Mouse (Mus musculus): ENCODE results near the gene Tefm. TPM values are rescaled to one million over a fixed set of nuclear protein-coding genes. Genes with fewer than 3 reads are reported as not detected.
"Not testable (repeated sequence)": the region's sequence is repeated elsewhere in the genome, so short reads cannot be mapped to it uniquely, and the experiment has no call there.

Gene Tefm
- 7.8 and 9.0 TPM in 2 replicates for polyA plus RNA-seq (2012; rRNA removed)

GRCm38 (mm10) chr11:80141825-80142521 lies at the start of gene Tefm:
Gene Tefm, minus strand, starts transcription at chr11:80142175.
- peak within 1 kb of the TSS; percentile 69 for H3K4me3 ChIP-seq (ENCODE audit: insufficient read depth, low read length)
- TF ChIP-seq CTCF (IDR thresholded peaks at IDR 0.05; ENCODE audit: extremely low read depth, insufficient read depth, low read length) (no peak), POLR2A (IDR thresholded peaks at IDR 0.05; ENCODE audit: extremely low read depth, insufficient read depth, low read length) (peak; percentile 97)
- H3K4me1 ChIP-seq (ENCODE audit: control insufficient read depth, insufficient read depth, low read length), result 0 out of 2 replicates have a peak, but pooled peaks cover 2% of the 10 kb centered on the region
- H3K27ac ChIP-seq (ENCODE audit: insufficient read depth, low read length), result peak within 1 kb of the TSS; percentile 72

GRCm38 (mm10) chr11:80190280-80190679 lies 48.3 kb upstream of the Tefm start:
- H3K4me1 ChIP-seq (ENCODE audit: control insufficient read depth, insufficient read depth, low read length), result no peaks in the 10 kb centered on the region
- H3K27ac ChIP-seq (ENCODE audit: insufficient read depth, low read length), result no peak overlapping the region
- TF ChIP-seq CTCF (IDR thresholded peaks at IDR 0.05; ENCODE audit: extremely low read depth, insufficient read depth, low read length) (no peak), POLR2A (IDR thresholded peaks at IDR 0.05; ENCODE audit: extremely low read depth, insufficient read depth, low read length) (no peak)
- H3K4me3 ChIP-seq (ENCODE audit: insufficient read depth, low read length), result no peak overlapping the region

DNA sequence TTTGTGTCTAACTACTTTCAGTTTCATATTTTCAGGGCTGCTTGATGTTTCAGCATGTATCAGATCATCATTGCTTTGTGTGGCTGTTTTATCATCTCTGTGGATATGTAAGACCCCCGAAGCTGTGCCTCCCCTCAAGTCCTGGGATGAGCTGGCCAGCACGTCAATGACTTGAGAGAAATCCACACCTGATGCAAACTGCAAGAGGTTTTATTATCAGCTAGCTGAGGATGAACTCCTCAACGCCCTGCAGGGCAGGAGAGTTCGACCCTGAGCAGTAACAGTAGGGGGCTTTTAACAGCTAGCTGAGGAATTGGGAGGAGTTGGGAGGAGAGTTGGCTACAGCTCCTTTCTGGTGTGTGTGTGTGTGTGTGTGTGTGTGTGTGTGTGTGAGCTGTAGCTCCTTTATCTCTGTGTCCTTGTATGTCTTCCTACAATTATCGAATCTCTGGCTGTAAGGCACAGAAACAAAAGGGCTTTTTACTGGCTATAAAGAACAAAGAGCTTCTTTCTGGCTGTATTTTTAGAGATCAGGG lies 43.5 kb upstream of the Tefm start:
- not testable (repeated sequence) for H3K4me1 ChIP-seq (ENCODE audit: control insufficient read depth, insufficient read depth, low read length); H3K4me3 ChIP-seq (ENCODE audit: insufficient read depth, low read length)
- H3K27ac ChIP-seq (ENCODE audit: insufficient read depth, low read length), result peak overlapping the region; percentile 71; the same call in 1 of the 2 replicates

DNA sequence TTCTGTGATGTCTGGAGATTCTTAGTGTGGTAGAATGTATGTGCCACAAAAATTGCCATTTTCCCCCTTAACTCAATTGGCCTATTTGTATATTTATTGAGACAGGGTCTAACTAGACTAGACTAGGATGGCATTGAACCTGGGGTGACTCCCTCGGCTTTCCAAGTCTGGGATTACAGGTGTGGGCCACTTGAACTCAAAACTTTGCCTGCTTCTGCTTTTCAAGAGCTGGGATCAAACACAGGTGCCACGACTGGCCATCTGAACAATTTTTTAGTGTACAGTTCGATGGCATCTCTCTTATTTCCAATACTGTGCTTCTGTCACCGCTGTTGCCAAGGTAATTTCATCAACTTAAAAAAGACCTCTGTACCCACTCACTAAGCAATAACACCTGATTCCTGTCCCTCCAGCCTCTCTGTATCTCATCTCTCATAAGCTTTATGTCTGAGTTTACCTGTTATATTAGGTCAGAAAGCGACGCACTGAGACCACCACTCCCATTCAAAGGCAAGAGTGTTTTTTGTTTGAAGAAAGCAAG lies 42.6 kb upstream of the Tefm start:
- H3K4me1 ChIP-seq (ENCODE audit: control insufficient read depth, insufficient read depth, low read length), result no peaks in the 10 kb centered on the region
- no peak for TF ChIP-seq CTCF (IDR thresholded peaks at IDR 0.05; ENCODE audit: extremely low read depth, insufficient read depth, low read length)
- TF ChIP-seq POLR2A (IDR thresholded peaks at IDR 0.05; ENCODE audit: extremely low read depth, insufficient read depth, low read length), result no peak
- peak overlapping the region; percentile 40; the same call in 1 of the 2 replicates for H3K27ac ChIP-seq (ENCODE audit: insufficient read depth, low read length)
- H3K4me3 ChIP-seq (ENCODE audit: insufficient read depth, low read length), result peak overlapping the region; percentile 79; the same call in 1 of the 2 replicates

DNA sequence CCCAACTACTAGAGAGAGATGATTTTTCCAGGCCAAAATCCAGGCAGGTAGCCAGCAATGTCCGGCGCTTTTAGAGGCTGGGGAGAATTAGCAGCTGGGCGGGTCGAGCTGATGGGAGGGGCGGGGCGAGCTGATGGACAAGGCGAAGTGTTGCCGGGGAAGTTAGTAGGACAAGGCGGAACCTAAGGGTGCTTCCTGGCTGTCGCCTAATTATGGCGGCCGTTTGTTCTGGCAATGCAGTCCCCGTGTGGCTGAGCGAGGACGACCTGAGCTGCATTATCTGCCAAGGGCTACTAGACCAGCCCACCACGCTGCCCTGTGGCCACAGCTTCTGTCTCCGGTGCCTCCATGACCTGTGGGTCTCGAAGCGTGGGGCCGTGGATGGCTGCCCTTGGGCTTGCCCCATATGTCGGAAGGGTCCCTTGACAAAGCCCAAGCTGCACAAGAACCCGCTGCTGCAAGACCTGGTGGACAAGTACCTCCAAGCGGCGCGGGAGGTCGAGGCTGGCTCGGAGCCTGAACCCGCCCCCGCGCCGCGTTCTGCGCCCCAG lies 41.8 kb upstream of the Tefm start, which contains the start of gene Rnf135:
Gene Rnf135 (plus strand): TSS at position 147 of the 551 bp plus-strand sequence.
- TF ChIP-seq CTCF (IDR thresholded peaks at IDR 0.05; ENCODE audit: extremely low read depth, insufficient read depth, low read length), result no peak
- peak; percentile 73; the same call in 1 of the 2 replicates for TF ChIP-seq POLR2A (IDR thresholded peaks at IDR 0.05; ENCODE audit: extremely low read depth, insufficient read depth, low read length)
- Histone ChIP-seq H3K27ac (ENCODE audit: insufficient read depth, low read length) (peak within 1 kb of the TSS; percentile 83), H3K4me1 (ENCODE audit: control insufficient read depth, insufficient read depth, low read length) (no peaks in the 10 kb centered on the region), H3K4me3 (ENCODE audit: insufficient read depth, low read length) (peak within 1 kb of the TSS; percentile 79)

DNA sequence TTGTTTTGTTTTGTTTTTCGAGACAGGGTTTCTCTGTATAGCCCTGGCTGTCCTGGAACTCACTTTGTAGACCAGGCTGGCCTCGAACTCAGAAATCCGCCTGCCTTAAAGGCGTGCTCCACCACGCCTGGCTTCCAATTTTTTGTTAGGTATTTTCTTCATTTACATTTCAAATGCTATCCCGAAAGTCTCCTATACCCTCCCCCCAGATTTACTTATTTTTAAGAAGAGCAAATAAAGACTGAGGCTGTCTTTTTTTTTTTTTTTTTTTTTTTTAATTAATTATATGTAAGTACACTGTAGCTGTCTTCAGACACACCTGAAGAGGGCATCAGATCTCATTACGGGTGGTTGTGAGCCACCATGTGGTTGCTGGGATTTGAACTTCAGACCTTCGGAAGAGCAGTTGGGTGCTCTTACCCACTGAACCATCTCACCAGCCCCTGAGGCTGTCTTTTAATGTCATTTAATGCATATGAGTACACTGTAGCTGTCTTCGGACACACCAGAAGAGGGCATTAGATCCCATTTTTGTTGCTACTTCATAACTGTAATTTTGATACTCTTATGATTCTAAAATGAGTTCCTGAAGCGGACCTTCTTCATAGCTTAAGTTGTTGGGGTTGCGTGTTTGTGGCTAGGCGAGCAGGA lies 41.2 kb upstream of the Tefm start:
- H3K27ac ChIP-seq (ENCODE audit: insufficient read depth, low read length); H3K4me1 ChIP-seq (ENCODE audit: control insufficient read depth, insufficient read depth, low read length): not testable (repeated sequence)
- peak overlapping the region; percentile 79 for H3K4me3 ChIP-seq (ENCODE audit: insufficient read depth, low read length)

DNA sequence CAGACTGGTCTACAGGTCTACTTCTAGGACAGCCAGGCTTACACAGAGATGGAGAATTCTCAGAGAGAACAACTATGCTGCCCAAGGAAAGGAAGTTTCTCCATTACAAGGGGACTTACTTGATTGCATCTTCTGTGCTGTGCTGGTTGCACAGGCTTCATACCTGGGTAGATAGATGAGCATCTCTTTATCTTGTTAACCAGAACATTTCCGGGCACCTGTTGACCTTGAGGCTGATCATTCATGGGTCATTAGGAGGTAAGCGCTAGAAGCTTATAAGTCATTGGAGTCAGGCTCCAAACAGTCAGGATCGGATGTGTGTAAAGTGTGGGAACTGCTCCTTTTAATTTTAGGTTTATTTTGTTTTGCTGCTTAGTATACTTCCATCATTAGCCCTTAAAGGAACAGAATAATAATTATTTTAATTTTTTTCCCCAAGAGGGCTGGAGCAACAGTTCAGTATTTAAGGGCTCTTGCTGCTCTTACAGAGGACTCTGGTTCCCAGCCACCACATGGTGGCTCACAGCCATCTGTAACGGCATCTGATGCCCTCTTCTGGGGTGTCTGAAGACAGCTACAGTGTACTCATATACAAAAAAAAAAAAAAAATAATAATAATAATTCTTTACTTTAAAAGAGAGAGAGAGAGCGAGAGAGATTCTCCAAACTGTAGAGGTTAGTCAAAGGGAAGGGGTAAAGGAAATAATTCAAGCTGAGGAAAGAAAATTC lies 39.2 kb upstream of the Tefm start:
- TF ChIP-seq CTCF (IDR thresholded peaks at IDR 0.05; ENCODE audit: extremely low read depth, insufficient read depth, low read length), result no peak
- TF ChIP-seq POLR2A (IDR thresholded peaks at IDR 0.05; ENCODE audit: extremely low read depth, insufficient read depth, low read length), result no peak
- H3K4me1 ChIP-seq (ENCODE audit: control insufficient read depth, insufficient read depth, low read length), result no peaks in the 10 kb centered on the region
- peak overlapping the region; percentile 44; the same call in 1 of the 2 replicates for H3K27ac ChIP-seq (ENCODE audit: insufficient read depth, low read length)
- no peak overlapping the region for H3K4me3 ChIP-seq (ENCODE audit: insufficient read depth, low read length)

- H3K27ac ChIP-seq (ENCODE audit: insufficient read depth, low read length), result peak overlapping the region; percentile 28; the same call in 1 of the 2 replicates
- no peaks in the 10 kb centered on the region for H3K4me1 ChIP-seq (ENCODE audit: control insufficient read depth, insufficient read depth, low read length)
- H3K4me3 ChIP-seq (ENCODE audit: insufficient read depth, low read length), result no peak overlapping the region
- TF ChIP-seq POLR2A (IDR thresholded peaks at IDR 0.05; ENCODE audit: extremely low read depth, insufficient read depth, low read length), result no peak
- TF ChIP-seq CTCF (IDR thresholded peaks at IDR 0.05; ENCODE audit: extremely low read depth, insufficient read depth, low read length), result no peak
These were observed 36.3 kb upstream of the Tefm start for GRCm38 (mm10) chr11:80178316-80178715.

Data from cortical plate, adult 2 months (tissue).